Mouse (Mus musculus) forebrain, embryonic 10.5 days (tissue): ENCODE measurements around the gene Serpinf1. TPM values are rescaled to one million over a fixed set of nuclear protein-coding genes. Genes with fewer than 3 reads are reported as not detected.
A peak's percentile ranks its signal among the peaks of the same experiment; 100 is the strongest.
"Not testable (repeated sequence)": the region's sequence is repeated elsewhere in the genome, so short reads cannot be mapped to it uniquely, and the experiment has no call there.

Source experiments
- DNase-seq: peaks from one replicate; pipeline ENCODE4 v3.0.0-alpha.2; 2017; ENCODE audit warnings: low spot score; ENCODE audit errors: extremely low spot score
- H3K27ac ChIP-seq: fragments of 300-500 bp; sonication (generic); 2 replicates; pipeline ENCODE4 v1.5.1; 2016; ENCODE audit warnings: mild to moderate bottlenecking
- H3K27me3 ChIP-seq: fragments of 300-500 bp; sonication (generic); 2 replicates; pipeline ENCODE4 v1.6.1; 2016; ENCODE audit warnings: mild to moderate bottlenecking; ENCODE audit not compliant: poor library complexity, severe bottlenecking
- H3K36me3 ChIP-seq: fragments of 300-500 bp; sonication (generic); replicated peaks from 2 replicates; pipeline ENCODE4 v1.6.1; 2016; ENCODE audit warnings: mild to moderate bottlenecking, moderate library complexity
- H3K4me1 ChIP-seq: fragments of 300-500 bp; sonication (generic); 2 replicates; pipeline ENCODE4 v1.6.1; 2016
- H3K4me3 ChIP-seq: fragments of 300-500 bp; sonication (generic); 2 replicates; pipeline ENCODE4 v1.5.1; 2016; ENCODE audit warnings: mild to moderate bottlenecking, moderate library complexity
- H3K9me3 ChIP-seq: fragments of 300-500 bp; sonication (generic); 2 replicates; pipeline ENCODE4 v1.6.1; 2016; ENCODE audit warnings: mild to moderate bottlenecking, moderate library complexity
- WGBS: fragments of 180-500 bp; shearing (Covaris S2); methylation state at CpG from one replicate; pipeline ENCODE4 v1.1.7; 2016; 5-methylcytosine and 5-hydroxymethylcytosine counted together
- polyA plus RNA-seq: library from polyadenylated mRNA; unstranded; fragments of >200 nt; fragmentation: Nextera tagmentation; extraction: Ambion mirVana; gene quantifications from 2 replicates; pipeline ENCODE4 v1.2.1, GENCODE M21; 2016

Gene Serpinf1
- polyA plus RNA-seq, 1 experiment from 2014 or later = 108 TPM

- no peaks in the 10 kb centered on the region for H3K9me3 ChIP-seq
- 85% methylated on average over 17 of the region's 17 CpGs for WGBS
- peaks cover 4% of the 10 kb centered on the region; the same call in 1 of the 2 replicates for H3K4me1 ChIP-seq
- H3K4me3 ChIP-seq = no peak overlapping the region
- H3K27me3 ChIP-seq = no peaks in the 10 kb centered on the region
- H3K27ac ChIP-seq = no peak overlapping the region
- no peak for DNase-seq
- H3K36me3 ChIP-seq = peaks cover 41% of the 10 kb centered on the region
Measured at GRCm38 (mm10) chr11:75409679-75410575, 12.6 kb downstream of the Serpinf1 start.

GRCm38 (mm10) chr11:75406865-75407264 is 15.6 kb downstream of the Serpinf1 start:
- peaks cover 29% of the 10 kb centered on the region for H3K36me3 ChIP-seq
- no peaks in the 10 kb centered on the region for H3K9me3 ChIP-seq
- DNase-seq = no peak
- no peak overlapping the region for H3K4me3 ChIP-seq
- WGBS = 43% methylated on average over 3 of the region's 3 CpGs
- H3K4me1 ChIP-seq = peaks cover 4% of the 10 kb centered on the region; the same call in 1 of the 2 replicates
- H3K27ac ChIP-seq = no peak overlapping the region
- no peaks in the 10 kb centered on the region for H3K27me3 ChIP-seq

GRCm38 (mm10) chr11:75406104-75406503 is 16.4 kb downstream of the Serpinf1 start:
- Histone ChIP-seq H3K36me3 (peaks cover 24% of the 10 kb centered on the region), H3K9me3 (no peaks in the 10 kb centered on the region), H3K4me1 (peaks cover under 1% of the 10 kb centered on the region; the same call in 1 of the 2 replicates), H3K27me3 (no peaks in the 10 kb centered on the region), H3K4me3 (no peak overlapping the region), H3K27ac (no peak overlapping the region)
- no peak for DNase-seq
- 81% methylated on average over 4 of the region's 4 CpGs for WGBS

GRCm38 (mm10) chr11:75404801-75405200 is 17.7 kb downstream of the Serpinf1 start:
- H3K9me3 ChIP-seq = no peaks in the 10 kb centered on the region
- peaks cover 12% of the 10 kb centered on the region for H3K36me3 ChIP-seq
- no peak overlapping the region for H3K27ac ChIP-seq
- WGBS = 92% methylated on average over 6 of the region's 6 CpGs
- no peaks in the 10 kb centered on the region for H3K4me1 ChIP-seq
- no peak overlapping the region for H3K4me3 ChIP-seq
- DNase-seq = no peak
- no peaks in the 10 kb centered on the region for H3K27me3 ChIP-seq

GRCm38 (mm10) chr11:75403301-75404052 is 19.0 kb downstream of the Serpinf1 start:
- WGBS = 76% methylated on average over 6 of the region's 6 CpGs
- Histone ChIP-seq H3K27ac (no peak overlapping the region), H3K36me3 (peaks cover 10% of the 10 kb centered on the region), H3K4me1 (no peaks in the 10 kb centered on the region), H3K27me3 (no peaks in the 10 kb centered on the region), H3K9me3 (no peaks in the 10 kb centered on the region), H3K4me3 (no peak overlapping the region)
- no peak for DNase-seq

GRCm38 (mm10) chr11:75402271-75402690 is 20.2 kb downstream of the Serpinf1 start:
- DNase-seq = peak; percentile 30

GRCm38 (mm10) chr11:75400099-75400498 is 22.4 kb downstream of the Serpinf1 start:
- WGBS = 70% methylated on average over 9 of the region's 9 CpGs
- Histone ChIP-seq H3K27me3 (no peaks in the 10 kb centered on the region), H3K9me3 (no peaks in the 10 kb centered on the region), H3K27ac (no peak overlapping the region), H3K4me1 (no peaks in the 10 kb centered on the region), H3K4me3 (no peak overlapping the region), H3K36me3 (peaks cover 4% of the 10 kb centered on the region)
- DNase-seq = no peak

More at GRCm38 (mm10) chr11:75402271-75402690, 20.2 kb downstream of the Serpinf1 start:
- H3K4me3 ChIP-seq = no peak overlapping the region
- H3K4me1 ChIP-seq = no peaks in the 10 kb centered on the region
- H3K36me3 ChIP-seq = peaks cover 10% of the 10 kb centered on the region
- WGBS = 79% methylated on average over 5 of the region's 5 CpGs
- no peaks in the 10 kb centered on the region for H3K9me3 ChIP-seq
- H3K27me3 ChIP-seq = no peaks in the 10 kb centered on the region
- H3K27ac ChIP-seq = no peak overlapping the region

- no peaks in the 10 kb centered on the region for H3K9me3 ChIP-seq
- H3K4me1 ChIP-seq = no peaks in the 10 kb centered on the region
- DNase-seq = no peak
- peaks cover 4% of the 10 kb centered on the region for H3K36me3 ChIP-seq
- WGBS = 93% methylated on average over 11 of the region's 11 CpGs
- H3K27me3 ChIP-seq = no peaks in the 10 kb centered on the region
- H3K27ac ChIP-seq = no peak overlapping the region
- H3K4me3 ChIP-seq = no peak overlapping the region
Measured at GRCm38 (mm10) chr11:75399411-75399841, 23.1 kb downstream of the Serpinf1 start.

- DNase-seq = no peak
- no peak overlapping the region for H3K27ac ChIP-seq
- H3K27me3 ChIP-seq = no peaks in the 10 kb centered on the region
- peaks cover 4% of the 10 kb centered on the region for H3K36me3 ChIP-seq
- no peaks in the 10 kb centered on the region for H3K9me3 ChIP-seq
- no peak overlapping the region for H3K4me3 ChIP-seq
- no peaks in the 10 kb centered on the region for H3K4me1 ChIP-seq
- 90% methylated on average over 7 of the region's 7 CpGs for WGBS
Measured at GRCm38 (mm10) chr11:75397452-75397851, 25.0 kb downstream of the Serpinf1 start.

GRCm38 (mm10) chr11:75395611-75396010 is 26.9 kb downstream of the Serpinf1 start:
- Histone ChIP-seq H3K27ac (no peak overlapping the region), H3K27me3 (no peaks in the 10 kb centered on the region), H3K9me3 (no peaks in the 10 kb centered on the region), H3K4me3 (no peak overlapping the region), H3K4me1 (no peaks in the 10 kb centered on the region), H3K36me3 (peaks cover 4% of the 10 kb centered on the region; the same call in 1 of the 2 replicates)
- DNase-seq = no peak
- WGBS = 92% methylated on average over 1 of the region's 1 CpGs

GRCm38 (mm10) chr11:75383529-75383928 is 39.0 kb downstream of the Serpinf1 start:
- not testable (repeated sequence) for H3K27ac ChIP-seq, H3K9me3 ChIP-seq, DNase-seq, H3K4me3 ChIP-seq, H3K27me3 ChIP-seq, H3K4me1 ChIP-seq
- 80% methylated on average over 3 of the region's 3 CpGs for WGBS
- H3K36me3 ChIP-seq = peaks cover 15% of the 10 kb centered on the region

- H3K27ac ChIP-seq, H3K9me3 ChIP-seq, H3K4me3 ChIP-seq, H3K27me3 ChIP-seq, DNase-seq, H3K36me3 ChIP-seq, H3K4me1 ChIP-seq: not testable (repeated sequence)
- 89% methylated on average over 2 of the region's 2 CpGs for WGBS
Measured at GRCm38 (mm10) chr11:75378786-75379185, 43.7 kb downstream of the Serpinf1 start.

GRCm38 (mm10) chr11:75377125-75377524 is 45.4 kb downstream of the Serpinf1 start:
- Histone ChIP-seq H3K9me3 (no peaks in the 10 kb centered on the region), H3K4me3 (no peak overlapping the region), H3K27ac (no peak overlapping the region), H3K36me3 (no peaks in the 10 kb centered on the region), H3K27me3 (no peaks in the 10 kb centered on the region), H3K4me1 (no peaks in the 10 kb centered on the region)
- no peak for DNase-seq
- WGBS = 88% methylated on average over 1 of the region's 1 CpGs
